Mouse (Mus musculus): Measurements from ENCODE around the gene Adpgk. TPM values are rescaled to one million over a fixed set of nuclear protein-coding genes. Genes with fewer than 3 reads are reported as not detected.

Adpgk gene
- polyA plus RNA-seq, 1 experiment from 2014 or later = 25.4 TPM

Other genes with a start within 250 kb of the Adpgk start
- 1.5 and 1.8 TPM in 2 replicates for gene Bbs4, start 62.0 kb downstream of the Adpgk start, polyA plus RNA-seq (2015; fragmentation: Nextera tagmentation; extraction: Ambion mirVana)
- gene Arih1, start 195.1 kb downstream of the Adpgk start, polyA plus RNA-seq (2015; fragmentation: Nextera tagmentation; extraction: Ambion mirVana) = 5.8 and 6.5 TPM in 2 replicates
- 34.9 and 36.6 TPM in 2 replicates for gene Hexa, start 248.0 kb downstream of the Adpgk start, polyA plus RNA-seq (2015; fragmentation: Nextera tagmentation; extraction: Ambion mirVana)
- 0.08 TPM in 1 of 2 replicates, not detected in the other for gene Tmem202, start 248.3 kb downstream of the Adpgk start, polyA plus RNA-seq (2015; fragmentation: Nextera tagmentation; extraction: Ambion mirVana)